Mouse (Mus musculus) layer of hippocampus, adult 2 months (tissue): ENCODE results near the gene Cdk5rap2. TPM values are rescaled to one million over a fixed set of nuclear protein-coding genes. Genes with fewer than 3 reads are reported as not detected.
A peak's percentile ranks its signal among the peaks of the same experiment; 100 is the strongest.

Experiments used
- DNase-seq, 2 experiments: peaks; one replicate each; pipeline ENCODE4 v3.0.0; 2022; ENCODE audit warnings: low spot score in 2 of 2
- H3K27ac ChIP-seq: fragments of 200-600 bp; 2 replicates; pipeline ENCODE4 v1.8.1; 2022
- H3K4me3 ChIP-seq: fragments of 200-600 bp; 2 replicates; pipeline ENCODE4 v1.8.1; 2022; ENCODE audit warnings: mild to moderate bottlenecking
- CTCF ChIP-seq: fragments of 200-600 bp; conservative IDR thresholded peaks from 2 replicates; pipeline ENCODE4 v1.8.1; 2022; ENCODE audit warnings: antibody characterized with exemption, mild to moderate bottlenecking, moderate library complexity
- long read RNA-seq, 2 experiments: library from polyadenylated mRNA; stranded (forward); transcript quantifications; one replicate each; pipeline ENCODE4 v2.0.0; 2021; ENCODE audit warnings: borderline mapping rate in 2 of 2
- total RNA-seq, 2 experiments: library from RNA; stranded (reverse); gene quantifications; 2 replicates each; pipeline ENCODE4 v1.2.3; 2021

The Cdk5rap2 gene
- 10 to 100 TPM; 11.8 to 13.9 TPM for total RNA-seq
- long read RNA-seq, experiment 1, partial matches to known transcripts, result 0 of 5 reads
- long read RNA-seq, experiment 1, other reads (novel, unspliced or antisense), result 5 of 5 reads
- long read RNA-seq, experiment 2, full-length matches to known transcripts, result 1 of 11 reads
- long read RNA-seq, experiment 2, partial matches to known transcripts, result 3 of 11 reads
- long read RNA-seq, experiment 2, other reads (novel, unspliced or antisense), result 7 of 11 reads

GRCm38 (mm10) chr4:70409994-70410721, at the start of gene Cdk5rap2:
Gene Cdk5rap2 (minus strand): TSS chr4:70410443.
- TF ChIP-seq CTCF, result peak; percentile 27; the same call in 1 of the 2 replicates
- Histone ChIP-seq H3K4me3 (peak within 1 kb of the TSS; percentile 93), H3K27ac (peak within 1 kb of the TSS; percentile 74)
- DNase-seq, result peak; percentile 97 to 98

GRCm38 (mm10) chr4:70452161-70452560, 41.9 kb upstream of the Cdk5rap2 start:
- 0 out of 2 replicates have a peak overlapping the region, but pooled peaks have one; percentile 19 for H3K27ac ChIP-seq
- no peak for TF ChIP-seq CTCF
- H3K4me3 ChIP-seq, result no peak overlapping the region
- DNase-seq, result no peak

GRCm38 (mm10) chr4:70451750-70452149, 41.5 kb upstream of the Cdk5rap2 start:
- no peak overlapping the region for H3K4me3 ChIP-seq
- H3K27ac ChIP-seq, result no peak overlapping the region
- DNase-seq, result peak; percentile 40 to 65
- peak; percentile 97 for TF ChIP-seq CTCF

- no peak overlapping the region for H3K27ac ChIP-seq
- H3K4me3 ChIP-seq, result no peak overlapping the region
- TF ChIP-seq CTCF, result peak; percentile 66
- DNase-seq, result no peak
These were observed 39.4 kb upstream of the Cdk5rap2 start for GRCm38 (mm10) chr4:70449668-70450067.

- H3K4me3 ChIP-seq, result no peak overlapping the region
These were observed 36.5 kb upstream of the Cdk5rap2 start for GRCm38 (mm10) chr4:70446774-70447173.

GRCm38 (mm10) chr4:70420202-70420601, 10.0 kb upstream of the Cdk5rap2 start:
- no peak overlapping the region for H3K27ac ChIP-seq
- DNase-seq, result no peak
- H3K4me3 ChIP-seq, result no peak overlapping the region

More at GRCm38 (mm10) chr4:70446774-70447173, 36.5 kb upstream of the Cdk5rap2 start:
- no peak for TF ChIP-seq CTCF
- no peak overlapping the region for H3K27ac ChIP-seq
- DNase-seq, result no peak

GRCm38 (mm10) chr4:70412126-70412525, 1.9 kb upstream of the Cdk5rap2 start:
- no peak for TF ChIP-seq CTCF
- Histone ChIP-seq H3K27ac (peak overlapping the region; percentile 65), H3K4me3 (no peak overlapping the region)
- DNase-seq, result peak in 1 of 2 experiments; percentile 70

More at GRCm38 (mm10) chr4:70420202-70420601, 10.0 kb upstream of the Cdk5rap2 start:
- peak; percentile 34 for TF ChIP-seq CTCF

GRCm38 (mm10) chr4:70409456-70409855, 787 bp downstream of the Cdk5rap2 start:
- no peak for TF ChIP-seq CTCF

GRCm38 (mm10) chr4:70402109-70402819, 8.0 kb downstream of the Cdk5rap2 start:
- peak overlapping the region; percentile 91 for H3K27ac ChIP-seq
- TF ChIP-seq CTCF, result peak; percentile 88
- peak; percentile 73 to 85 for DNase-seq
- no peak overlapping the region for H3K4me3 ChIP-seq

More at GRCm38 (mm10) chr4:70409456-70409855, 787 bp downstream of the Cdk5rap2 start:
- no peak overlapping the region; the same call in 1 of the 2 replicates for H3K27ac ChIP-seq
- peak overlapping the region; percentile 93 for H3K4me3 ChIP-seq
- no peak for DNase-seq

- H3K27ac ChIP-seq, result no peak overlapping the region
These were observed 10.8 kb downstream of the Cdk5rap2 start for GRCm38 (mm10) chr4:70399476-70399875.

GRCm38 (mm10) chr4:70399074-70399473, 11.2 kb downstream of the Cdk5rap2 start:
- no peak overlapping the region for H3K27ac ChIP-seq
- TF ChIP-seq CTCF, result no peak
- DNase-seq, result no peak
- no peak overlapping the region for H3K4me3 ChIP-seq

More at GRCm38 (mm10) chr4:70399476-70399875, 10.8 kb downstream of the Cdk5rap2 start:
- H3K4me3 ChIP-seq, result no peak overlapping the region
- DNase-seq, result peak in 1 of 2 experiments; percentile 7
- TF ChIP-seq CTCF, result no peak

- DNase-seq, result no peak
- no peak overlapping the region for H3K27ac ChIP-seq
- H3K4me3 ChIP-seq, result no peak overlapping the region
- TF ChIP-seq CTCF, result no peak
These were observed 12.2 kb downstream of the Cdk5rap2 start for GRCm38 (mm10) chr4:70398088-70398487.

GRCm38 (mm10) chr4:70396701-70397100, 13.5 kb downstream of the Cdk5rap2 start:
- no peak for TF ChIP-seq CTCF
- Histone ChIP-seq H3K27ac (no peak overlapping the region), H3K4me3 (no peak overlapping the region)
- DNase-seq, result no peak
